Mouse (Mus musculus) limb, embryonic 14.5 days (tissue): ENCODE results near the gene Lhfp. TPM values are rescaled to one million over a fixed set of nuclear protein-coding genes. Genes with fewer than 3 reads are reported as not detected.

Experiments used
- ATAC-seq: fragments of 200-750 bp; cut with Nextera tagmentation; 2 replicates; pipeline ENCODE4 v1.8.0; 2017; ENCODE audit warnings: low read depth, moderate number of reproducible peaks, moderate TSS enrichment; ENCODE audit not compliant: low FRiP score
- DNase-seq: peaks from one replicate; pipeline ENCODE4 v3.0.0-alpha.2; 2015; ENCODE audit warnings: low spot score
- H3K27ac ChIP-seq: fragments of 300-500 bp; sonication (generic); replicated peaks from 2 replicates; pipeline ENCODE4 v1.5.1; 2014; ENCODE audit warnings: low read depth, mild to moderate bottlenecking, low read length, moderate library complexity, mixed read lengths
- H3K27me3 ChIP-seq: fragments of 300-500 bp; sonication (generic); 2 replicates; pipeline ENCODE4 v1.6.1; 2014; ENCODE audit warnings: low read length, mixed read lengths; ENCODE audit not compliant: control insufficient read depth, insufficient read depth
- H3K36me3 ChIP-seq: fragments of 300-500 bp; sonication (generic); 2 replicates; pipeline ENCODE4 v1.6.1; 2014; ENCODE audit warnings: mild to moderate bottlenecking, low read length, moderate library complexity, mixed read lengths; ENCODE audit not compliant: control insufficient read depth, insufficient read depth
- H3K4me1 ChIP-seq: fragments of 300-500 bp; sonication (generic); 2 replicates; pipeline ENCODE4 v1.6.1; 2014; ENCODE audit warnings: antibody characterized with exemption, low read length, mixed read lengths; ENCODE audit not compliant: control insufficient read depth, insufficient read depth
- H3K4me2 ChIP-seq: fragments of 300-500 bp; sonication (generic); replicated peaks from 2 replicates; pipeline ENCODE4 v1.6.1; 2014; ENCODE audit warnings: low read depth, mild to moderate bottlenecking, low read length, moderate library complexity; ENCODE audit not compliant: severe bottlenecking
- H3K4me3 ChIP-seq: fragments of 300-500 bp; sonication (generic); replicated peaks from 2 replicates; pipeline ENCODE4 v1.5.1; 2014; ENCODE audit warnings: low read length
- H3K9ac ChIP-seq: fragments of 300-500 bp; sonication (generic); 2 replicates; pipeline ENCODE4 v1.6.1; 2014; ENCODE audit warnings: mild to moderate bottlenecking, low read depth, low read length, moderate library complexity; ENCODE audit not compliant: severe bottlenecking
- H3K9me3 ChIP-seq: fragments of 300-500 bp; sonication (generic); 2 replicates; pipeline ENCODE4 v1.6.1; 2016; ENCODE audit warnings: low read length; ENCODE audit not compliant: control insufficient read depth
- POLR2A ChIP-seq: fragments of 200-500 bp; IDR thresholded peaks from 2 replicates; pipeline ENCODE4 v1.8.0; 2012; ENCODE audit warnings: inconsistent platforms, mild to moderate bottlenecking, moderate library complexity, borderline replicate concordance; ENCODE audit not compliant: insufficient read depth, insufficient read length; ENCODE audit errors: extremely low read depth
- WGBS: fragments of 180-500 bp; shearing (Covaris S2); extraction: QIAGEN DNeasy Blood & Tissue Kit; methylation state at CpG from one replicate; pipeline ENCODE4 v1.1.7; 2014; 5-methylcytosine and 5-hydroxymethylcytosine counted together
- polyA plus RNA-seq, 2 experiments: library from polyadenylated mRNA; depleted of rRNA in 1 of 2; stranded (reverse) in 1 of 2; unstranded in 1 of 2; fragments of >200 nt; fragmentation: Nextera tagmentation in 1 of 2; extraction: Ambion mirVana in 1 of 2; gene quantifications; 2 replicates each; pipeline versions ENCODE4 v1.2.1 to v1.2.3; 2012 to 2014

Gene Lhfp
- polyA plus RNA-seq, 2 experiments, result 83.3 to 94.0 TPM

DNA sequence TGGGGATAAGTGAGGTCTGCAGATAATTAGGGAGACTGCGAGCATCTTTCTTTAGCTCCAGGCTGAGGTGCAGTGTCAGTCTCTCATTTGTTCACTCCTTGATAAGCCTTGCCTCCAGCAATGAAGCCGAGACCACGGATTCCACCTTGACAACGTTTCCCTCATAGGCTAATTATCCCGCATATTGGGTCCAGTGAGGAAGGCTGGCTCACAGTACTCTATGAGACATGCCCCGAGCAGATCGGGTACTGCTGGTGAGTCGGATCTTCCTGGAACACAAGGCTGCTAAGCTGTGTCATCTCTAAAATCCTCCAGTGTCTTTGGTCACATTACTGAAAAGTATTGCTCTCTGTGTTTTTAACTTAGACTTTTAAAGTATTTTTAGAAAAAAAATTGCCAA is 158.8 kb downstream of the Lhfp start:
- DNase-seq, result no peak
- 73% methylated on average over 8 of the region's 8 CpGs for WGBS
- peaks cover 40% of the 10 kb centered on the region for H3K4me1 ChIP-seq
- ATAC-seq, result no peak
- no peak overlapping the region for H3K9ac ChIP-seq
- H3K4me2 ChIP-seq, result no peak overlapping the region
- H3K4me3 ChIP-seq, result no peak overlapping the region
- no peaks in the 10 kb centered on the region for H3K27me3 ChIP-seq
- H3K36me3 ChIP-seq, result no peaks in the 10 kb centered on the region
- no peak overlapping the region for H3K27ac ChIP-seq
- no peaks in the 10 kb centered on the region for H3K9me3 ChIP-seq
- no peak for TF ChIP-seq POLR2A

DNA sequence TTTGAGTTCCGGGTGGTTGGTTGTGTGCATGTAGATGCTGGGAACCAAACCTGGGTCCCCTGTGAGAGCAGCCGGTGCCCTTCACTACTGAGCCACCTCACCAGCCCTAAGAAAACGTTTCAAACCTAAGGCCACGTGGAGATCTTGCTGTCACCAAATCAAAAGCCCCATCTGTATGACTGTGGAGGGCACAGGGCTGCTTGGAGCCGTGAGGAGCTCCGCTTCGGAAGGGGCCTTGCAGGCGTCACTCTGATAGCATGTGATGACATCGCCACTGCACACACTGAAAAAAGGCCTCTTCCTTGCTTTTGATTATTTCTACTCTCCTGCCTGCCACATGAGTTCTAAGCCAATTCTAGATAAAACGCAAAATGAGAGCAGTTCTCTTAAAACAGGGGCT is 159.5 kb downstream of the Lhfp start:
- Histone ChIP-seq H3K4me3 (no peak overlapping the region), H3K4me1 (peaks cover 39% of the 10 kb centered on the region), H3K9me3 (no peaks in the 10 kb centered on the region), H3K27ac (no peak overlapping the region), H3K27me3 (no peaks in the 10 kb centered on the region), H3K4me2 (no peak overlapping the region), H3K36me3 (no peaks in the 10 kb centered on the region), H3K9ac (no peak overlapping the region)
- no peak for TF ChIP-seq POLR2A
- 82% methylated on average over 10 of the region's 10 CpGs for WGBS
- DNase-seq, result no peak
- ATAC-seq, result no peak

DNA sequence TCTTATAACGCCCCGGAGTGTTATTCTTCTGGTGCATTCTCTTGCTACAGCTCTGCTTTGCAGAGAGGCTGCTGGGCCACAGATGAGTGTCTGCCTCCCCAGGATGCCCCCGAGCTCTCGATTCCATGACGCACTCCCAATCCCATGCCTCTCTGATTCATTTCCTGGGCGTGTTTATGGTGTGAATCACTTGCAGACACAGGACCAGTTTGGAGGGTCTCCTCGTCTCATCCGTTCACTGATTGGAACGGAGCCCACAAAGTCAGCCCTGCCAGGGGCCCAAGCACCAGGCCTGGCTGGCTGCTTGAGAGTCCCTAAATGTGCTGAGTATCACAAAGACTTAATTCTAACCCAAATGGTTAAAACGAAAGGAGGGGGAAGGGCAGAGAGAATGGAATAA is 160.3 kb downstream of the Lhfp start:
- Histone ChIP-seq H3K27ac (no peak overlapping the region), H3K9me3 (no peaks in the 10 kb centered on the region), H3K4me2 (no peak overlapping the region), H3K36me3 (no peaks in the 10 kb centered on the region), H3K27me3 (no peaks in the 10 kb centered on the region), H3K4me3 (no peak overlapping the region), H3K9ac (no peak overlapping the region), H3K4me1 (peaks cover 41% of the 10 kb centered on the region)
- TF ChIP-seq POLR2A, result no peak
- WGBS, result 34% methylated on average over 10 of the region's 10 CpGs
- DNase-seq (no peak), ATAC-seq (no peak)

DNA sequence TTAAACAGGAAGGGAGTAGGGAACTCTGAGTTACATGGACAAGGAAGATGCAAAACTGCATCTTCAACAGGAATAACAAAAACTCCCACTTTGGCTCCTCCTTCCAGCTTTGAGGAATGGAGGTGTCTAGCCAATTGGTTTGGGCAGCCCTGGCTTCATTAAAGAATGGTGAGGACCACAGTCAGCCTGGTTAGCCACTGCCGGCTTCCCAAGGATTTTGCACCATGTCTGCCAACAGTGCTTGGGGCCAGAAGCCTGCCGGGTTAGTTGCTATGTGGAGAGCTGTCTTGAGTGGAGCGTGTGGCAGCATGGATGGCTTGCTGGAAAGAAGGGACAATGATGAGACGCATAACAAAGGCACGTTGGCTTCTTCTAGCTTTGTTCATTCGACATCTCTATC is 160.9 kb downstream of the Lhfp start:
- ATAC-seq, result no peak
- no peak overlapping the region for H3K4me3 ChIP-seq
- no peaks in the 10 kb centered on the region for H3K36me3 ChIP-seq
- H3K4me2 ChIP-seq, result no peak overlapping the region
- H3K9ac ChIP-seq, result no peak overlapping the region
- H3K27ac ChIP-seq, result no peak overlapping the region
- no peaks in the 10 kb centered on the region for H3K27me3 ChIP-seq
- H3K4me1 ChIP-seq, result peaks cover 40% of the 10 kb centered on the region
- H3K9me3 ChIP-seq, result no peaks in the 10 kb centered on the region
- no peak for DNase-seq
- WGBS, result 37% methylated on average over 6 of the region's 6 CpGs
- TF ChIP-seq POLR2A, result no peak

DNA sequence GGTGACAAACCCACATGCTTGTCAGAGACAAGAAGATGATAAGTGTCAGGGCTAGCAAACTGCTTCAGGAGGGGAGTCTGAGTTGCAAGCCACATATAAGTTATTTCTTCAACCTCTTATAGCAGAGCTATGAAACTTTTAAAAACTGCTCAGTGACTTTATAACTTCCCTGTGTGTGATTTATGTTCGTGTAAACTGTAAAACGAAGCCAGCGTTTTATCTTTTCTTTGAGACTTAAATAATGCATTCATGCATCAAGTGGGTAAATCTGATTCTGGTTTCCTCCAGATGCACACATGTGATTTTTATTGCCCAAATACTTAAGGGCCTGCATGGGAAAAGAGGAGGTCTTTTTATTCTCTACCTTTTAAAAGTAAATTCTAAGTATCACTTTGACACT is 161.4 kb downstream of the Lhfp start:
- Histone ChIP-seq H3K4me3 (no peak overlapping the region), H3K4me2 (no peak overlapping the region), H3K9ac (no peak overlapping the region), H3K27me3 (no peaks in the 10 kb centered on the region), H3K27ac (no peak overlapping the region), H3K4me1 (peaks cover 35% of the 10 kb centered on the region), H3K36me3 (no peaks in the 10 kb centered on the region), H3K9me3 (no peaks in the 10 kb centered on the region)
- WGBS, result 13% methylated on average over 3 of the region's 3 CpGs
- ATAC-seq (peak; percentile 23; the same call in 1 of the 2 replicates), DNase-seq (peak; percentile 57)
- TF ChIP-seq POLR2A, result no peak

DNA sequence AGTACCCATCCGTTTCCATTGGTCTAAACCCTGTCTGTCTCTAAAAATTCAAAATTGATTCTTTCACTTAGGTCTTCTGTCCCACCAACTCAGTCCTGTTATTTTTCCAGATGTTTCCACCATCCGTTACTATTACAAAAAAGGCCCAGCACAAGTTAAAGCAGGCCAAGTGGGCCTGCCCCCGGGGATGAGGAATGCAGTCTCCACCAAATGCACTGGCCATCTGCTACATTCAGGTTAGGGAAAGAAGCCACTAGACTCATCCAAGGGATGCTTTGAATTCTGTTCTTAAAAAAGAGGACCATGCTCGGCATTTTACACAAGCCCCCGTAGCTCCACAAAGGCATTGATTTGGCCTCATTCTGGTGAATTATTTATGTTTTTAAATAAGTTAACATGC is 162.3 kb downstream of the Lhfp start:
- no peak overlapping the region for H3K9ac ChIP-seq
- 56% methylated on average over 5 of the region's 5 CpGs for WGBS
- no peaks in the 10 kb centered on the region for H3K9me3 ChIP-seq
- peaks cover 34% of the 10 kb centered on the region for H3K4me1 ChIP-seq
- no peaks in the 10 kb centered on the region for H3K36me3 ChIP-seq
- TF ChIP-seq POLR2A, result no peak
- H3K4me3 ChIP-seq, result no peak overlapping the region
- H3K27ac ChIP-seq, result peak overlapping the region; percentile 52; the same call in 1 of the 2 replicates
- no peak overlapping the region for H3K4me2 ChIP-seq
- ATAC-seq (no peak), DNase-seq (no peak)
- H3K27me3 ChIP-seq, result no peaks in the 10 kb centered on the region
